Mouse (Mus musculus): Measurements from ENCODE around the gene Aup1. TPM values are rescaled to one million over a fixed set of nuclear protein-coding genes. Genes with fewer than 3 reads are reported as not detected.

Gene Aup1
- 100 to 1,000 TPM; 104 to 113 TPM for total RNA-seq (2021)
- long read RNA-seq, experiment 1, transcript Aup1-201 (12 exons, 1,769 nt): major isoform, 47 of 82 reads
- long read RNA-seq, experiment 1, partial matches to known transcripts: 11 of 82 reads
- long read RNA-seq, experiment 1, other reads (novel, unspliced or antisense): 19 of 82 reads
- long read RNA-seq, experiment 2, transcript Aup1-201 (12 exons, 1,769 nt): major isoform, 27 of 71 reads
- long read RNA-seq, experiment 2, partial matches to known transcripts: 18 of 71 reads
- long read RNA-seq, experiment 2, other reads (novel, unspliced or antisense): 24 of 71 reads

DNA sequence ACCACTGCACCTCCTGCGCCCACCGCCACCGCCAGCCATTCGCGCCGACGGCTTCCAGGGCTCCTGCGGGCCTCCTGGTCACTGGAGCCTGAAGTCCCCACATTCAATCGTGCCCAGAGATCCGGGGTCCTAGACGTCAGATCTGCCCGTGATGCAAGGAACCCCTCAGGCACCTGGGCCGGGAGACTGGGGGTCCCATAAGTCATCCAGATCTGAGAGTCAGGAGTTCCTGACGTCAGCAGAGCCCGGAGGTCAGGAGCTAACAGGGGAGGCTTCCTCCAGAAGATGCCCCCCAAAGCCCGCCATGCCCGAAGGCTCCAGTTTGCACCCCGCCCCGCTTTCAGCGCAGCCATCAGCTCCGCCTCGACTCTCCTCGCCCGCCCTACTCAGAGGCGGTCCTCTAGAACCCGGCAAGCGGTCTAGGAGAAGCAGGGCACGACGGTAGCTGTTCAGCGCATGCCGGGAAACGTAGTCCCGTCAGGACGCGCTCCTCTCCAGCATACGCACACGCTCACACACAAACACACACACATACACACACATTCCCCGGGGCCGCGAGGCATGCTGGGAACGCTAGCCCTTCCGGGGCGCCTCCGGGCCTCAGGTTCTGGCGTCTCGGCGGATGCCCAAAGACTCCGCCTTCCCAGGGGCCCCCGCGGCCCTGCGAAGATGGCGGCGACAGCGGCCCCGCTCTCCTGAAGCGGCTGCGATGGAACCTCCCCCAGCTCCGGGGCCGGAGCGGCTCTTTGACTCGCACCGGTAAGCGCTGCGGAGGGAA, at the start of gene Aup1:
TSS of gene Aup1 (plus strand) at position 448 of the 778 bp plus-strand sequence.
- peak; percentile 98 to 99 for DNase-seq (ENCODE audit: low spot score in 2 of 2)
- intact Hi-C loops (cut with DNase I): loop anchor here (1.0 kb wide), 2 partner anchors 47 to 58 kb away; partner anchors contain the start of genes Ccdc142 and Gm42688

DNA sequence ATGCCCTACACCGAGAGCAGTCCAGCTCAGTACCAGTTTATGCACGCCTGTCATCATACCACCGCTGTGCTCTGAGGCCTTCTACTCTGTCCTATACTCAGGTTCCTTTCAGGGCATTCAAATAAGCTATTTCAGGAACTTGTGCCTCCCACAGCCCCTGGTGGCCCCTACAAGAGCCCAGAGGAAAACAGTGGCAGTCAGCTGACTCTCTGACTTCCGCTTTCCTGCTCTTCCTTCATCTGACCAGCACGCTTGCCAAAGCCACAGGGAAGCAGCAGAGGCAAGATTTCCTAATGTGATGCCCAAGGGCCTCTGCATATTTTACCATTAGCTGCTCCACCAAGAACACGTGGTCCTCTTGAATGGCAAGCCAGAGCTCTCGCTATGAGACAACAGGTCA, 49.4 kb upstream of the Aup1 start:
- intact Hi-C loops (cut with DNase I): no loop called here
- DNase-seq (ENCODE audit: low spot score in 2 of 2): peak; percentile 22 to 39

DNA sequence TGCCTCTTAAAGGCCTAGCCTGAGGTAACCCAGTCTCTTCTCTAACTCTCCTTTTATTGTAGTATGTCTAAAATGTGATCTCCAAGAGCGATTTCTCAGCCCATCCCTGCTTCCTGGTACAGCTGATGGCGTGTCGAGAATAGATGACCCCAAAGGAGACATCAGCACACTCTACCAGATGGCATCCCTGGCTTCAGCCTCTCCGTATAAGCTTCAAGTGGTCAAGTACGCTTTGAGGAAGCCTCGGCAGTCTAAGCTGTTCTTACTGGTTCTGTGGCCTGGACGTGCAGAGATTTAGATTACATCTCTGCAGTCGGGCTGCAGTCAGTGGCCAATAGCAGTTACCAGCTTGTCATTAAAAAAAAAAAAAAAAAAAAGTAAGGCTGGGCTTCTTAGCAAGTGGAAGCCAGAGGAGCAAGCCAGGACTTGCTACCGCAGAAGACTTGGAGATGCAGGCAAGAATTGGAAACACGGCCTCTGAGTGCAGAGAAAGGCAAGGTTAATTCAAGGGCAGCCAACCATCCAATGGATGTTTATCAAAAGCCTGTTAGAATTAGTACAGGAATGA, 48.8 kb upstream of the Aup1 start:
- DNase-seq (ENCODE audit: low spot score in 2 of 2): no peak
- intact Hi-C loops (cut with DNase I): no loop called here

DNA sequence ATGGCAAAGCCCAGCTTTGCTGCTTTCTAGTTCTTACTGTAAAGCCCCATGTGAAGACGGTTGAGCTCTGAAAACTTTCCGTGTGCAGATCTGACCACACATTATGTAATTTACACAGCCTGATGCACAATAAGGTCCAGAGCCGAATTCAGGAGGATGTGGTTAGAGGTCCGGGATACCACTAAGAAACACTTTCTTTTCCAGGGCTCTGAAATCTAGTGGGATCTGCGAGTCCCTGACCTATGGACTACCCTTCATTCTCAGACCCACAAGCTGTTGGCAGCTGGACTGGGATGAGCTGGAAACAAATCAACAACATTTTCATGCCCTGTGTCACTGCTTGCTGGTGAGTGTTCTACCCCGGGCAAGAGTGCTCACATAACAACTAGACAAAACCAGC, 48.2 kb upstream of the Aup1 start:
- DNase-seq (ENCODE audit: low spot score in 2 of 2): no peak
- intact Hi-C loops (cut with DNase I): no loop called here

DNA sequence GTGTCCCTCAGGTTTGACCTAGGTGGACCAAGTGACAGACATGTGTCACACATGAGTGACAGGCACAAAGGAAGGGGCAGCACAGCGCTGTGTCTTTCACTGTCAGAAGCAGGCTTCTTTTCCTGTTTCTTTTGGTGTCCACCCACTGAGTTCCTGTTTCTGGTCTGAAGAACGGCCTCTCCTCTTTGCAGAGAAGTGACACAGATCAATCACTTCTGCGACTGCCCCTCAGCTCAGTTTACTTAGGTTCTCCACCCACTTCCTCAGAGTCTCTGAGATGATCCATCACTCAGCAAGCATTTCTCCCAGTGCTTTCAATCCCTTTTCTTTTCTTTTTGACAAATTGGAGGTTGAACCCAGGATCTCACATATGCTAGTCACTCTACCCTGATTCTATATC, 45.7 kb upstream of the Aup1 start:
- intact Hi-C loops (cut with DNase I): no loop called here
- no peak for DNase-seq (ENCODE audit: low spot score in 2 of 2)

DNA sequence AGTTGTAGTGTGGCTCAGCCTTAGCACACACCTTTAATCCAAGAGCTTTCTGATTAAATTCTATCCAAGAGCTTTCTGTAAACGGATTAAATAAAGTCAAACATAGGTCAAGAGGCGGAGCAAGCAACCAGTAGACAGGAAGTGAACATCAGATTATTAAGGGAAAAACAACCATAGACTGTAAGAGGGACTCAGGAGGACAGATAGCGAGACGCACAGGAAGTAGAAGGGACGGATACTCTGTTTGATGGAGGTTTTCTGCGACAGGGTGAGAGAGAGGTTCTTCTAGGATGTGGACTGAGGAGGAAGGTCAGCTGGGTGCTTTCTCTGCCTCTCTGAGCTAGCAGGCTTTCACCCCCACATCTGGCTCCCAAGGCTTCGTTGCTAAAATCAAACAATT, 44.3 kb upstream of the Aup1 start:
- intact Hi-C loops (cut with DNase I): no loop called here
- DNase-seq (ENCODE audit: low spot score in 2 of 2): no peak

DNA sequence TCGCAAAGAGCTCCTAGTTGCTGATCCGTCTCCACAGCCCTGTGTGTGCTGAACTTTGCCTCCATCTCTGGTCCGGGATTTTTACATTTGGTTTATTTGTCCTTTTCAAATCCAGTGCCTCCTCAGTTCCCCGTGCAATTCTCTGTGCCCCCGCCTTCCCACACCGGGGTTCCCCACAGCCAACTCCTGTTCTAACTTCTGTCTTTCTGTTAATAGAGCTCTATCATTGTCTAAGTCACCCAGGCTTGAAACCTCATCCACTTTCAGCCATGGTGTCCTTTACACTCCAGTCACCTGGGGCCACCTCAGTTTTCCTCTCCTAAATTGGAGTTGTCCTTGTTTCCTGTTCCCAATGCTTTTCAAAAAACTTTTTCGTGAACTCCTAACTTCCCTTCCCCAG, 43.1 kb upstream of the Aup1 start:
- no peak for DNase-seq (ENCODE audit: low spot score in 2 of 2)
- intact Hi-C loops (cut with DNase I): no loop called here

DNA sequence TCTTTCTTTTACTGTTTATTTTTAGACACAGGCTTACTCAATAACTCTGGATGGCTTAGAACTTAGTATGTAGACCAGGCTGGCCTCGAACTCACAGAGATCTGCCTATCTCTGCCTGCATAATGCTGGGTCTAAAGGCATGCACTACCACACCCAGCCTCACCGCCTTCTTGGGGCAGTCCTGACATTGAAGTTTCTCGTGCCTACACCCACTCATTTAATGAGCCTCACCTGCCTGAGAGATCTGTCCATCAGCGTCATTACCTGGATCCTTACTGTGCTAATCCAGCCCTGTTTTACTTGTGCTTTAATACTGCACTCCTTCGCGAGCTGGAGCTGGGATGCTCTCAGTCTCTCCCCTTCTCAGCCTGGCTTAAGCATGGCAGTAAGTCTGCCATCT, 42.6 kb upstream of the Aup1 start:
- no peak for DNase-seq (ENCODE audit: low spot score in 2 of 2)
- intact Hi-C loops (cut with DNase I): no loop called here

DNA sequence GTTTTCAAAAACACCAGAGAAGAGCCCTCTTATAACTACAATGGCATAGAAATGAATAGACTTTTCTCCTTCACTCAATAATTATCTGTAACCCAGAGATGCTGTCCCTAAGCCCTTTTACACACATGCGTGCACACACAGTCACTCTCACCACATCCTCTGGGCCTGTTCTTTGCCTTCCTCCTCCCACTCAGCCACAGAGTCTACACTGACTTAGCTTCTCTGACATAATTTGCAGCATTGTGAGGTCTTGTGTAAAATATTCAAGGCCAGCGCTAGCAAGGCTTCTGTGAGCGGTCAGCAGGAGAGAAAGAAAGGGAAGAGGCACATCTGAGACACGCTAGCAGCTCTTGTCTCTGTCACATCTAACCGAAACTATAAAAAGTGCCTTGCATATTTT, 40.9 kb upstream of the Aup1 start:
- intact Hi-C loops (cut with DNase I): no loop called here

DNA sequence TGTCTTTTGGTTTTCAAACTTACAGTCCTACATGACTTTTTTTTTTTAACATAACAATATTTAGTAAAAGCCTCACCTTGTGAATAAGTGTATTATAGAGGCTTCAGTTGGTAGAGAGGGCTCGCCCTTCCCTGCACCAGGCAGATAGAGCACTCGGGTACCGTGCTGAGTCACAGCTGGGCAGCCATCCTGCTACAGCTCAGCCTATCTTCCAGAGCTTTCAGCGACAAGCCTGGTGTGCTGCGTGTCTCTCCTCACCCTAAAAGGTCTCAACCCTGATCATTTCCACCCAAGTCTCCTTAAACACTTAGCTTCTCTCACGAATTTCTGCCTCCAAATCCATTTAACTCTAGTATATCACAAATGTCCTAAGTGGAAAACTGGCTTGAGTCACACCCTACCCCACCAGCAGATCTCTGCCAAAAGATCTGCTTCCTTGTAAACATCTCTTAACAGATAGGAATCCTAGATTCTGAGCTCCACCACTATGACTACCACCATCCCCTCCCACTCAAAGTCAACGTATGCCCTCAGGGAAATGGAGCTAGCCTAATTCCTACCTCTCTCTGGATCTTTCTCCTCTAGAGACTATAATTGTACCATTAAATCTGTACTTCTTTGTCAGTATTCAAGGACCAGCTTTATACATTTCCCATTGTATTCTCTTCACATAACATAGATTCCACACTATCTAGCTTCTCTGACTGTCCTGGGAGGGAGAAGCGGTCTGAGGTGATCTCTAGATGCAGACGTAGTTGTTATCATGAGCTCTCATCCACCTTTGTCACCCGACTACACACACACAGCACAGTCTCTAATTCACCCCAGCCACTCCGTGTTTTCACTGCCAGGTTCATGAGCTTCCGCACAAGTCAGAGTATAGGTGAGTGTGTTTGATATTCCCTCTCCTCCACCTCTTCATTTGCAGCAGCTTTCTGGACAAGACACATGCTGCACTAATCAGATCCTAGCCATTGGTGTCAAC, 39.5 kb upstream of the Aup1 start:
- intact Hi-C loops (cut with DNase I): no loop called here
- DNase-seq (ENCODE audit: low spot score in 2 of 2): no peak

More for the DNA sequence above, 40.9 kb upstream of the Aup1 start:
- no peak for DNase-seq (ENCODE audit: low spot score in 2 of 2)

DNA sequence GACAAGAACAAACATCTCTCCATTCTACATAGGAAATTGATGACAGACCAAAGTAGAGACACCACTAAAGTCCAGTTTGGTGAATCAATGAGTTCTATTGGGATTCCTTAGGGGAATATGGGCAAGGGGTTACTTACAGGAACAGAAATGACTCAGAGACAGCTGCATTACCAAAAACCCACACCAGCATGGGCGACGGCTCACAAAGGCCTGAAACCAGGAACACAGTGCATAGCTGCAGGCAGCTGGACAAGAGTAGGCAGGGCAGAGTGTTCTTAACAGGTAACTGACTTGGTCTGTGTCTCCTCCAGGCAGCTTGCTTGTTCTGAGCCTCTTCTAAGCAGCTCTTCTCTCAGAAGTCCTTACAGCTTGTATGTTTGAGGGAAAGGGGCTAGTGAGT, 38.6 kb upstream of the Aup1 start:
- no peak for DNase-seq (ENCODE audit: low spot score in 2 of 2)
- intact Hi-C loops (cut with DNase I): no loop called here

DNA sequence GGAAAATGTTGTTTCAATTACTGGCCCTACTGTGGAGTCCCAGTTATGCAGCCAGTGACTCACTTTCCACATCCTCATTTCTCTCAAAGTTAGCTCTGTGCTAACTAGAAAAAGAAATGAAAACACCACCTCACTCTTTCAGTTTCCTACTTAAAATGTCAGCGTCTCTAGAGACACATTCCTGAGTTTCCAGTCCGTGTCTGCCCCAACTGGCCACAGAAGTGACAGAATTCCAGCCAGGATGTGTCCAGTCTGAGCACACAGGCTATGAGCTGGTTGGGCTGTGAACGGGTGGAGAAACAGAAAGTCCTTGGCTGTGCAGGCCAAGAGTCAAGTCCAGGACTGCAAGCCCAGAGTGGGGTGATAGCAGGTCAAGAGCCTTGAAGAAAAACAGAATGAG, 37.1 kb upstream of the Aup1 start:
- intact Hi-C loops (cut with DNase I): no loop called here
- no peak for DNase-seq (ENCODE audit: low spot score in 2 of 2)

DNA sequence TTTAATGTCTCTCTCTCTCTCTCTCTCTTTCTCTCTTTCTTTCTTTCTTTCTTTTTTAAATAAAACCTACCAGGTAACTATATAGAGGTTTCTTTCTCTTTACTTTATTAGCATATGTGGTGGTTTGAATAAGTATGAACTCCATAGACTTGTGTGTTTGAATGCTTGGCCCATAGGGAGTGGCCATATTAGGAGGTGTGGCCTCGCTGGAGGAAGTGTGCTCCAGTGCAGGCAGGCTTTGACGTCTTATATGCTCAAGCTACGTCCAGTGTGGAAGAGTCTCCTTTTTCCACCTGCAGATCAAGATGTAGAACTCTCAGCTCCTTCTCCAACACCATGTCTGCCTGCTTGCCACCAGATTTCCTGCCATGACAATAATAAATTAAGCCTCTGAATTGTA, 35.3 kb upstream of the Aup1 start:
- intact Hi-C loops (cut with DNase I): no loop called here
- DNase-seq (ENCODE audit: low spot score in 2 of 2): no peak

DNA sequence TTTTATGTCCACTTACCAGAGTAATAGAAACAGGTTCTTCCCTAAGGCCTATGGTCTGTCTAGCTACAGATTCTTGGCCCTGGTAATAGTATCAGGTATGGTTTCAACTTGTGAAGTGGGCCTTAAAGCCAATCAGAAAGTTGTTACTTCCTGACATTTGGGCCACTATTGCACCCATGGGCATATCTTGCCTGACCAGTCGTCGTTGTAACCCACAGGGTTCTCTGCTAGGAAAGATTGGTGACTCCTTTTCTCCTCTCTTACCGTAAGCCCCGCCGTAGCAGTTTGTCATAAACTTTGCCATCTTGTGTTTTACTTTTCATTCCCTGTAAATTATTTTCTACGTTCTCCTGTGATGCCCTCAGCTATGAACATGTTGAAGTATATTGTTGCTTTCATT, 34.2 kb upstream of the Aup1 start:
- DNase-seq (ENCODE audit: low spot score in 2 of 2): no peak
- intact Hi-C loops (cut with DNase I): no loop called here

DNA sequence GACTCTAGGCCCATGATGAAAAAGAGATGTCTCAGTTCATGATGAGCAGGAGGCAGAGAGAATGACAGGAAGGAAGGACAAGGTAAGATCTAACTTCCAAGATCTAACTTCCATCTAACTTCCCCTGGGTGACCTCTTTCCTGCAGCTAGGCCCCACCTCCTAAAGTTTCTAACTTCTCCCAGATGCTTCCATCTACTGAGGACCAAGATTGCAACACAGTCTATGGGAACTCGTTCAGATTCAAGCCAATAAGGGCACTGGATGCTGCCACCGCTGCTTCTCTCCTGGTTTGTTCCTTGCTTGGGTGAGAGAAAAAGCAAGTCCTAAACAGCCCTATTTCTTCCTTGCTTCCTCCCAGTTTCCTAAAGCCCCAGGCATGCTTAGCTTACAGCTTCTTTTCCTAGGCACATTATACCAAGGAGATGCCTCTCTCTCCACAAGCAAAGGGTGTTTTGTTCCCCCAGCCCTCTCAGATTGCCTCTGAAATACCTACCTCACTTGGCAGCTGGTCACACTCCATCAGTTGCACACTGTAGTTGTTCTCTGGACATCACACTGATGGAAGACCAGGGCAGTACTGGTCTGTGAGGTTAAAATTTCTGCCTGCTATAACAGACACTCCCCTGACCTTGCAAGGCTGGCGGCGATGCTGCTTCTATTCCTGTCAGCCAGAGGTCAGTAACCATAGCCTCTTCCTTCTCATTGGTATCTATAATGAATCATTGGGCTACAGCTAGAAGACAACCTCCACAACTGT, 33.3 kb upstream of the Aup1 start:
- intact Hi-C loops (cut with DNase I): no loop called here
- DNase-seq (ENCODE audit: low spot score in 2 of 2): no peak

DNA sequence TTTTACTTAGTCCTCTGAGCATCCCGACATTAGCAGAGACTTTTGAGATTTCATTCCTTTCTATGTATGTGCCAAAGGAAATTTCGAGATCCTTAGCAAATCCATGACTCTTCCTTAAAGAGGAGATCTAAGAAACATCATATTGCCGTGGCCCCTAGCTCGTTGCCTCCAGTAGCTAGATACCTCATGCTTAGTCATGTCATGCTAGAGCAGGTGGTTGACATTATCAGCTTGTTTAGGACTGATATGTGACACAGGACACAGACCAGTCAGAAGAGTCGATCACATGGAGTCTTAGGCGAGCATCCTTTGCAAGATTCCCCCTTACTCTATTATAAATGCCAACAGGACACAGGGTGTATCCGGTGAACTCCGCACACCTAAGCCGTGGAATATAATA, 31.3 kb upstream of the Aup1 start:
- intact Hi-C loops (cut with DNase I): no loop called here
- DNase-seq (ENCODE audit: low spot score in 2 of 2): no peak

DNA sequence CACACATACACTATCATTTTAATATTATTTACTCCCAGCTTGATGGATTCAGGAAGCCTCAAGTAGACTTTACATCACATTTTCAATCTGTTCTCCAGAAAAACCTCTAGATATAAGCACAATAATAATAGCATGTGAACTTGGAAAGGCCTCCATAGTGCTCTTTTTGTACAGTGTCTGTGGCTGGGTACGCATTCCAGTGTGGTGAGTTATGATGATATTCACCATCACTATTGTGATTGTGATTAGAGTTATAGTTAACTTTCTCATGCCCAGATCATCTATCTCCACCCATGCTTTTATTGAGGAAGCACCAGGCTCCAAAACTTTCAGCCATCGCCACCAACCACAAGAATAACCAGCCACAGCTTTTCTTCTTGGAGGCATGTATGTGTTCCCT, 30.5 kb upstream of the Aup1 start:
- DNase-seq (ENCODE audit: low spot score in 2 of 2): no peak
- intact Hi-C loops (cut with DNase I): no loop called here

DNA sequence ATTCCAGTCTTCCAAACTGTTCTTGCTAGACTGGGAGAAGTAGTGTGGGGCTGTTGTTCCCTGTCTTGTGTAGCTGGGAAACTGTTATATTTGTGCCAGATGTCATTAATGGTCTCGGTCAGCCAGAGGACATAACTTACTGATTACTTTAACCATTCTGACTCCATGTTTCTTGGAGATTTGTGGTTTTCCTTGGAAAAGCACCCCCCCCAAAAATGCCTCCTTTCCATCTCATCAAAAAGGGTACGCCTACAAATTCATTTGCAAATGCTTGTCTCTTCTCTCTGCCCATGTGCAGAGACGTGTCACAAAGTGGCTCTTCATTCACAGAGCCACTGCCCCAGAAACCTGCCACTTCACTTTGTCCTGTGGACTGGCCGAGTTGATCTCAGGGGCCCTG, 29.9 kb upstream of the Aup1 start:
- intact Hi-C loops (cut with DNase I): no loop called here
- no peak for DNase-seq (ENCODE audit: low spot score in 2 of 2)

DNA sequence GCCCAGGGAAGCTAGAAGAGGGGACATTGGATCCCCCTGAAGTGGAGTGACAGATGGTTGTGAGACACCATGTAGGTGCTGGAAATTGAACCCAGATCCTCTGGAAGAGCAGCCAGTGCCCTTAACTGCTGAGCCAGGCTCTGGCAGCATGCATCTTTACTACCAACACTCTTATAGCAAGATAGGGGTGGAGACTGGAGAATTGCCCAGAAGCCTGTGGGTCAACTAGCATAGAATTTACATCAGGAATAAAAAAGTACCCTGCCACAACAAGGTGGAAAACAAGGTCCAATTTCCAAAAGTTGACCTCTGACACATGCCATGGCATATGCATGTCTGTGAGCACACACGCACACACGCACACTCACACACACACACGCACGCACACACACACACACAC, 29.1 kb upstream of the Aup1 start:
- no peak for DNase-seq (ENCODE audit: low spot score in 2 of 2)
- intact Hi-C loops (cut with DNase I): no loop called here

All from left cerebral cortex, postnatal 14 days (tissue).